Mouse (Mus musculus) testis, adult 2 months (tissue): ENCODE measurements at regions not wholly inside any gene's neighbourhood (a gene's known extent, or its start where the extent isn't known, plus 50 kb on each side); places are given as distances from the start of the nearest gene placed in this dataset.

Experiments used
- H3K27ac ChIP-seq: fragments of 200-500 bp; 2 replicates; pipeline ENCODE4 v1.5.1; 2012; ENCODE audit warnings: low read depth, low read length; ENCODE audit not compliant: control insufficient read depth, insufficient read depth
- H3K27me3 ChIP-seq: fragments of 200-500 bp; 2 replicates; pipeline ENCODE4 v1.6.1; 2012; ENCODE audit warnings: mild to moderate bottlenecking, low read length, moderate library complexity; ENCODE audit not compliant: control insufficient read depth, insufficient read depth
- H3K36me3 ChIP-seq: fragments of 200-500 bp; 2 replicates; pipeline ENCODE4 v1.6.1; 2012; ENCODE audit warnings: mild to moderate bottlenecking, low read length; ENCODE audit not compliant: control insufficient read depth, insufficient read depth
- H3K4me1 ChIP-seq: fragments of 200-500 bp; 2 replicates; pipeline ENCODE4 v1.6.1; 2012; ENCODE audit warnings: low read length; ENCODE audit not compliant: control insufficient read depth, insufficient read depth
- H3K4me3 ChIP-seq: fragments of 200-500 bp; 2 replicates; pipeline ENCODE4 v1.5.1; 2012; ENCODE audit warnings: low read depth, mild to moderate bottlenecking, low read length, moderate library complexity, mixed read lengths; ENCODE audit not compliant: control insufficient read depth
- CTCF ChIP-seq: fragments of 200-500 bp; IDR thresholded peaks from 2 replicates; pipeline ENCODE4 v1.5.1; 2012; ENCODE audit warnings: low read depth, mild to moderate bottlenecking, inconsistent platforms, low read length, moderate library complexity; ENCODE audit not compliant: control insufficient read depth, insufficient read depth, insufficient replicate concordance
- POLR2A ChIP-seq: fragments of 200-500 bp; IDR thresholded peaks from 2 replicates; pipeline ENCODE4 v1.6.1; 2012; ENCODE audit warnings: low read depth, mild to moderate bottlenecking, inconsistent platforms, low read length, moderate library complexity; ENCODE audit not compliant: control insufficient read depth

GRCm38 (mm10) chr1:100551293-100551692 lies 778.7 kb downstream of the Cntnap5b start:
- no peak overlapping the region for H3K27ac ChIP-seq
- no peaks in the 10 kb centered on the region for H3K27me3 ChIP-seq
- H3K36me3 ChIP-seq = no peaks in the 10 kb centered on the region
- no peak overlapping the region for H3K4me3 ChIP-seq
- H3K4me1 ChIP-seq = no peaks in the 10 kb centered on the region
- TF ChIP-seq CTCF (no peak), POLR2A (no peak)

- Histone ChIP-seq H3K27ac (no peak overlapping the region), H3K4me1 (no peaks in the 10 kb centered on the region), H3K4me3 (no peak overlapping the region), H3K36me3 (no peaks in the 10 kb centered on the region), H3K27me3 (no peaks in the 10 kb centered on the region)
- TF ChIP-seq POLR2A (no peak), CTCF (peak; percentile 41; the same call in 1 of the 2 replicates)
Observed at GRCm38 (mm10) chr1:100556937-100557336, 784.4 kb downstream of the Cntnap5b start.
